Mouse (Mus musculus) CH12.LX (cell line): ENCODE data around the gene Cys1. TPM values are rescaled to one million over a fixed set of nuclear protein-coding genes. Genes with fewer than 3 reads are reported as not detected.

Experiments used
- DNase-seq: peaks from one replicate; pipeline ENCODE4 v3.0.0-alpha.2; 2013; ENCODE audit errors: extremely low read depth
- H3K27ac ChIP-seq: 2 replicates; pipeline ENCODE4 v1.5.1; 2012; ENCODE audit warnings: low read depth, mild to moderate bottlenecking, control low read depth, moderate library complexity; ENCODE audit not compliant: insufficient read depth
- H3K27me3 ChIP-seq: replicated peaks from 2 replicates; pipeline ENCODE3; 2012; ENCODE audit warnings: inconsistent platforms
- H3K36me3 ChIP-seq, 2 experiments: replicated peaks in 1 of 2; 2 replicates each; pipeline versions ENCODE3 to v1.6.1; 2012; ENCODE audit warnings: inconsistent platforms in 1 of 2, low read length in 1 of 2, mild to moderate bottlenecking in 1 of 2, mixed read lengths in 1 of 2, moderate library complexity in 1 of 2; ENCODE audit not compliant: control insufficient read depth in 1 of 2, insufficient read depth in 1 of 2
- H3K4me1 ChIP-seq, 2 experiments: 2 replicates each; pipeline ENCODE4 v1.6.1; 2012; ENCODE audit warnings: inconsistent platforms in 1 of 2, moderate library complexity in 1 of 2; ENCODE audit not compliant: insufficient read depth in 2 of 2, control insufficient read depth in 1 of 2
- H3K4me2 ChIP-seq: 2 replicates; pipeline ENCODE4 v1.6.1; 2012; ENCODE audit warnings: low read depth, mild to moderate bottlenecking, control low read depth; ENCODE audit not compliant: poor library complexity, insufficient read depth, severe bottlenecking
- H3K4me3 ChIP-seq, 3 experiments: fragments of 150-350 bp in 1 of 3; sonication (generic) in 1 of 3; replicated peaks in 1 of 3; 2 replicates each; pipeline versions ENCODE3 to v1.5.1; 2011 to 2012; ENCODE audit warnings: low read depth in 2 of 3, low read length in 2 of 3, mild to moderate bottlenecking in 2 of 3, moderate library complexity in 2 of 3, control low read depth in 1 of 3, improper control_type of control experiment in 1 of 3, inconsistent platforms in 1 of 3, mixed read lengths in 1 of 3; ENCODE audit not compliant: poor library complexity in 1 of 3
- H3K79me2 ChIP-seq: replicated peaks from 2 replicates; pipeline ENCODE4 v1.6.1; 2012; ENCODE audit warnings: mild to moderate bottlenecking, moderate library complexity; ENCODE audit not compliant: control insufficient read depth, poor library complexity, insufficient read depth, severe bottlenecking; ENCODE audit errors: extremely low read depth
- H3K9ac ChIP-seq: 2 replicates; pipeline ENCODE4 v1.6.1; 2012; ENCODE audit warnings: low read depth, mild to moderate bottlenecking, control low read depth, moderate library complexity; ENCODE audit not compliant: insufficient read depth
- H3K9me3 ChIP-seq: replicated peaks from 2 replicates; pipeline ENCODE3; 2012; ENCODE audit warnings: low read length, inconsistent platforms, mixed read lengths
- BHLHE40 ChIP-seq: IDR thresholded peaks from 2 replicates; pipeline ENCODE4 v1.6.1; 2011; ENCODE audit warnings: mild to moderate bottlenecking, low read depth, low read length, improper control_type of control experiment
- ELF1 ChIP-seq: IDR thresholded peaks from 2 replicates; pipeline ENCODE4 v1.6.1; 2014; ENCODE audit warnings: low read depth, mild to moderate bottlenecking, inconsistent platforms, low read length, improper control_type of control experiment
- GABPA ChIP-seq: IDR thresholded peaks from 2 replicates; pipeline ENCODE4 v1.6.1; 2012; ENCODE audit warnings: low read depth, low read length, improper control_type of control experiment, inconsistent platforms; ENCODE audit not compliant: insufficient replicate concordance
- HCFC1 ChIP-seq: IDR thresholded peaks from 2 replicates; pipeline ENCODE4 v1.6.1; 2012; ENCODE audit warnings: low read depth, mild to moderate bottlenecking, inconsistent platforms, low read length, improper control_type of control experiment
- IRF4 ChIP-seq: IDR thresholded peaks from 2 replicates; pipeline ENCODE4 v1.6.1; 2014; ENCODE audit warnings: low read depth, mild to moderate bottlenecking, inconsistent platforms, low read length, improper control_type of control experiment
- MAZ ChIP-seq: IDR thresholded peaks from 2 replicates; pipeline ENCODE4 v1.6.1; 2012; ENCODE audit warnings: low read depth, mild to moderate bottlenecking, inconsistent platforms, low read length, improper control_type of control experiment, moderate library complexity
- MXI1 ChIP-seq: IDR thresholded peaks from 2 replicates; pipeline ENCODE4 v1.6.1; 2011; ENCODE audit warnings: mild to moderate bottlenecking, low read depth, low read length, improper control_type of control experiment
- PAX5 ChIP-seq: IDR thresholded peaks from 2 replicates; pipeline ENCODE4 v1.6.1; 2012; ENCODE audit warnings: low read length, inconsistent platforms, mixed read lengths
- POLR2A ChIP-seq: IDR thresholded peaks from 2 replicates; pipeline ENCODE4 v1.6.1; 2011; ENCODE audit warnings: low read depth, mild to moderate bottlenecking, improper control_type of control experiment, low read length
- POLR2AphosphoS2 ChIP-seq: IDR thresholded peaks from 2 replicates; pipeline ENCODE4 v1.6.1; 2011; ENCODE audit warnings: low read depth, low read length, improper control_type of control experiment
- RAD21 ChIP-seq: IDR thresholded peaks from 2 replicates; pipeline ENCODE4 v1.6.1; 2011; ENCODE audit warnings: low read depth, mild to moderate bottlenecking, low read length, improper control_type of control experiment, moderate library complexity
- RCOR1 ChIP-seq: conservative IDR thresholded peaks from 2 replicates; pipeline ENCODE4 v1.6.1; 2012; ENCODE audit warnings: low read depth, mild to moderate bottlenecking, inconsistent platforms, low read length, improper control_type of control experiment
- SIN3A ChIP-seq: IDR thresholded peaks from 2 replicates; pipeline ENCODE4 v1.6.1; 2012; ENCODE audit warnings: low read length, improper control_type of control experiment, inconsistent platforms
- TCF12 ChIP-seq: IDR thresholded peaks from 2 replicates; pipeline ENCODE4 v1.6.1; 2014; ENCODE audit warnings: low read depth, mild to moderate bottlenecking, inconsistent platforms, low read length, improper control_type of control experiment
- UBTF ChIP-seq: IDR thresholded peaks from 2 replicates; pipeline ENCODE4 v1.6.1; 2012; ENCODE audit warnings: low read depth, mild to moderate bottlenecking, inconsistent platforms, low read length, improper control_type of control experiment, moderate library complexity
- ZKSCAN1 ChIP-seq: IDR thresholded peaks from 2 replicates; pipeline ENCODE4 v1.6.1; 2012; ENCODE audit warnings: low read depth, inconsistent platforms, low read length, improper control_type of control experiment, borderline replicate concordance
- ZMIZ1 ChIP-seq: IDR thresholded peaks from 2 replicates; pipeline ENCODE4 v1.6.1; 2012; ENCODE audit warnings: low read depth, mild to moderate bottlenecking, inconsistent platforms, low read length, improper control_type of control experiment
- dilution Hi-C: fragments of 300-500 bp; cut with MboI; formaldehyde crosslinking; loops from 2 replicates; pipeline ENCODE4 v1.14.3; 2020; ENCODE audit warnings: low sequenced_read_pairs; ENCODE audit not compliant: extremely low pct_unique_long_range_greater_than_20kb, extremely low pct_ligation_motif_present
- in situ Hi-C: fragments of 300-500 bp; cut with MboI; formaldehyde crosslinking; loops from 3 replicates; pipeline ENCODE4 v1.14.3; 2019; ENCODE audit warnings: low sequenced_read_pairs, low pct_ligation_motif_present, low pct_unique_long_range_greater_than_20kb, mixed read lengths
- polyA plus RNA-seq: library from polyadenylated mRNA; unstranded; fragments of >175 nt; gene quantifications from 2 replicates; pipeline ENCODE4 v1.2.1, GENCODE M21; 2012; ENCODE audit warnings: low read depth; ENCODE audit not compliant: insufficient read length
- total RNA-seq, 2 experiments: library from RNA; depleted of rRNA; stranded (reverse); fragments of 300-350 nt in 1 of 2; fragments of >200 nt in 1 of 2; gene quantifications; 2 replicates each; pipeline ENCODE4 v1.2.3; 2012 to 2014

Gene Cys1
- total and polyA plus RNA-seq, 3 experiments: not detected

DNA sequence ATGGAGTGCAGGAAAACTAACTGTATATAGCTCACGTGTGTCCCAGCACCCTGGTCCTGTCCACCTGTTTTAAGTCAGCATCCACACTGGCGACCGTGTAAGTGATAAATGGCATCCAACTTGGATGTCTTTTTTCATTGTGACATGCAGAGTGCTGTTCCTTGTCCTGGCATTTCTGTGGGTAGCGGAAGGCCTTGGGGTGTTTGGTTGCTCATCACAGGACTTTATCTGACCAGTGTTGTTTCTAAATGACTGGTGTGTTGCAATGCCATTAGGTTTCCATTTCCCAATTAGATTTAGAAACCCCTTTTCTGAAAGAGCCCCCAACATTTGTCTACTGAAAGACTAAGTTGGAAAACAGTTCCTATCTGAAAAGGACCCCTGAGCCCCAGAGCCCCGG lies 19.5 kb downstream of the Cys1 start:
- H3K27me3 ChIP-seq: no peaks in the 10 kb centered on the region
- H3K4me1 ChIP-seq: peaks cover 9 to 47% of the 10 kb centered on the region in 2 experiments
- no peaks in the 10 kb centered on the region; the same call in 1 of the 2 replicates for H3K79me2 ChIP-seq
- H3K9ac ChIP-seq: no peak overlapping the region
- no peak for DNase-seq
- TF ChIP-seq SIN3A (no peak), ZMIZ1 (no peak), RAD21 (no peak), POLR2A (no peak), GABPA (no peak), ELF1 (no peak), RCOR1 (no peak), TCF12 (no peak), BHLHE40 (no peak), ZKSCAN1 (no peak)
- dilution Hi-C loops (no loop called here), in situ Hi-C loops (no loop called here)
- H3K9me3 ChIP-seq: no peaks in the 10 kb centered on the region
- no peak overlapping the region for H3K4me3 ChIP-seq
- H3K4me2 ChIP-seq: no peak overlapping the region
- peaks cover 33 to 61% of the 10 kb centered on the region in 2 experiments for H3K36me3 ChIP-seq
- H3K27ac ChIP-seq: no peak overlapping the region

GRCm38 (mm10) chr12:24661100-24661499 lies 20.5 kb downstream of the Cys1 start:
- Histone ChIP-seq H3K4me3 (no peak overlapping the region), H3K27ac (no peak overlapping the region), H3K79me2 (no peaks in the 10 kb centered on the region; the same call in 1 of the 2 replicates), H3K4me2 (no peak overlapping the region), H3K36me3 (peaks cover 37 to 67% of the 10 kb centered on the region in 2 experiments), H3K9ac (no peak overlapping the region), H3K9me3 (no peaks in the 10 kb centered on the region), H3K27me3 (no peaks in the 10 kb centered on the region), H3K4me1 (peaks cover 12 to 50% of the 10 kb centered on the region in 2 experiments)
- in situ Hi-C loops (no loop called here), dilution Hi-C loops (no loop called here)
- DNase-seq: no peak
- no peak for TF ChIP-seq ELF1
- TF ChIP-seq RCOR1: no peak
- TF ChIP-seq POLR2AphosphoS2: no peak
- no peak for TF ChIP-seq TCF12
- no peak for TF ChIP-seq POLR2A
- no peak for TF ChIP-seq PAX5
- no peak for TF ChIP-seq MXI1
- TF ChIP-seq MAZ: no peak
- TF ChIP-seq IRF4: no peak
- no peak for TF ChIP-seq HCFC1
- TF ChIP-seq UBTF: no peak
